Mouse (Mus musculus): ENCODE data around the gene Gm21095.
"Not testable (repeated sequence)": the region's sequence is repeated elsewhere in the genome, so short reads cannot be mapped to it uniquely, and the experiment has no call there.

Gm21095 gene

GRCm38 (mm10) chrY:84096979-84097378 lies at the start of gene Gm21095:
Gene Gm21095, plus strand, starts transcription at chrY:84097279.
- not testable (repeated sequence) for DNase-seq

All from right cerebral cortex, postnatal 25 days (tissue).